Mouse (Mus musculus): ENCODE results near the gene Sap30. TPM values are rescaled to one million over a fixed set of nuclear protein-coding genes. Genes with fewer than 3 reads are reported as not detected.

The Sap30 gene
- polyA plus RNA-seq, 1 experiment = 20.5 TPM

Other genes starting within 250 kb of the Sap30 start
- gene Hand2, start 166.9 kb downstream of the Sap30 start, polyA plus RNA-seq (2012; fragmentation: generic; extraction: Trizol) = not detected
- gene Scrg1, start 31.9 kb downstream of the Sap30 start, polyA plus RNA-seq (2012; fragmentation: generic; extraction: Trizol) = not detected
- 87.2 TPM for gene Hmgb2, start 24.0 kb upstream of the Sap30 start, polyA plus RNA-seq (2012; fragmentation: generic; extraction: Trizol)
- 5.9 TPM for gene Galnt7, start 165.2 kb upstream of the Sap30 start, polyA plus RNA-seq (2012; fragmentation: generic; extraction: Trizol)

Data from C2C12 (cell line).